Mouse (Mus musculus) heart, postnatal 36 days (tissue): ENCODE measurements at regions not wholly inside any gene's neighbourhood (a gene's known extent, or its start where the extent isn't known, plus 50 kb on each side); places are given as distances from the start of the nearest gene placed in this dataset.

Experiments used
- DNase-seq, 2 experiments: peaks; one replicate each; pipeline ENCODE4 v3.0.0; 2021 to 2022
- intact Hi-C: fragments of 180-260 bp; cut with DNase I; formaldehyde crosslinking; loops from one replicate; pipeline ENCODE4 v1.15.1; 2025

DNA sequence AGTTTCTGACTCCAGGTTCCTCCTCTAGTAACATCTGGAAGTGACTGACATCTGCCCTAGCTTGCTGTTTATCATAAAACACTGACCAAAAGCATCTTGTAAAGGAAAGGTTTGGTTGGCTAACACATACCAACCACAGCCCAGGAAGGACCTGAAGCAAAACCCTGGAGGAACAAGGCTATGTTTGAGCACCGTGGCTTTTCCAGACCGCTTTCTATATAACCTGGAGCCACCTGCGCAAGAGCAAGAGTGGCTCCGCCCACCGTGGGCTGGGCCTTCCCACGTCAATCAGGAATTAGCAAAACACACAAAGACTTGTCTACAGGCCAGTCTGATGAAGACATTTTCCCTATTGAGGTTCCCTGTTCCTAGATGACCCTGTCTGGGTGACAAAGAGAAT, 177.5 kb upstream of the Dapk1 start:
- DNase-seq = no peak
- intact Hi-C loops = no loop called here

DNA sequence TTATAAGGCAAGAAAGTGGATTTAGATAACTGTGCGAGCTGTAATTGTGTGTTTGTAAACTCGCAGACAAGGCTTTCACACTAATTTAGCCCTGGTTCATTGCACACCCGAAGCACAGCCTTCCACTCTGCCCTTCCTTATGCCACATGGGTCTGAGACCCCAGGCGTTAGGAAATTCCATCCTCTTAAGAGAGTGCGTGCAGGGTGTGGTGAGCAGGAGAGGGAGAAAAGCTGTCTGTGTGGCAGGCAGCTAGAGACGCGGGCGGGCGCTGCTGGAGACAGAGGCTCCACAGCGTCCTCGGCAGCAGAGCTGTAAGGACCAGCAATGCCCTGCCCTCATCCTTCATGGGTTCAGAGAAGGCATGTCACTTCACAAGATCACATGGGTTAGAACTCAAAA, 176.6 kb upstream of the Dapk1 start:
- no peak for DNase-seq
- intact Hi-C loops = no loop called here

DNA sequence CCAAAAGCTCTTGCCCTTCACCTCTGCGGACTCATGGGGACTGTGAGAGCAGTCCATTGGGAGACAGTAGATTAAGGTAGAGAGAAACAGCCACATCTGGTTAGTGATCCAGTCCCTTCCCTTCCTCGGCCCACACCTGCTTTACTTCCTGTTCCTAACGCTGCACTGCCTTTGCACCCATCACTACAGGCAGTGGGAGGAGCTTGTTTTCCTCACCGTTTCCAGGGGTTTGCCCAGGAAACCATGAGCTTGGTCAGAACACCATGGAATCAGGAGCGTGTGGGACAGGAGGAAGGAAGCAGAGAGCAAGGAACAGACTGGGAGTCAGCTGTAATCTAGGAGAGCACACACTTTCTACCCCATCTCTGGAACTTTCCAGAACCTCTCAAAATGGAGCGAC, 176.2 kb upstream of the Dapk1 start:
- intact Hi-C loops = no loop called here
- no peak for DNase-seq

DNA sequence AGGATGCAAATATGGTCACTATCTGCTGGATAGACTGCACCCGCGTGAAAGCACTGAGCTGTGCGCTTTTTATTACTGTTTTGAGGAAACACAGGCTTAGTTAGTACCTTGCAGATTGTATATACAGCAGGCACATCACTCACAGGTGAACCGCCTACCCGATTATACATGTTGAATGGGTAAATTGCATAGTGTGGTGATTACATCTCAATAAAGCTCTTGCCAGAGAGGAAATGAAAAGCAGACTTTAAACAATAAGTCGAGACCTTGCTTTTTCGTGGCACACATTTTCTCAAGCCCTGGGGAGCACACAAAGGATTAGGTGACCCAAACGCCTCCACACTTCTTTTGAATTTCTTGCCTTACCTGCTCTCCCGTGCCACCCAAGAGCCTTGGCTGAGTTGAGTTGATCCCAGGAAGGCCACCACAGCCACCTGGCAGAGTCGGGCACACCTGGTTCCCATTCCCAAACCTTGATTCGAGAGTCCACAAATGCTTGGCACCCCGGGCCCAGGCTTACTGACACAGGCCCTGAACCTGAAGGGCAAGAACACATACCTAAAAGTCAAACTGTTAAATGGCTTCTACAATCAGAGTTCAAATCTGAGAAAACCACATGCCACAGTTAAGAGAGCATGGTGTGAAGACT, 175.4 kb upstream of the Dapk1 start:
- DNase-seq = no peak
- intact Hi-C loops = no loop called here

DNA sequence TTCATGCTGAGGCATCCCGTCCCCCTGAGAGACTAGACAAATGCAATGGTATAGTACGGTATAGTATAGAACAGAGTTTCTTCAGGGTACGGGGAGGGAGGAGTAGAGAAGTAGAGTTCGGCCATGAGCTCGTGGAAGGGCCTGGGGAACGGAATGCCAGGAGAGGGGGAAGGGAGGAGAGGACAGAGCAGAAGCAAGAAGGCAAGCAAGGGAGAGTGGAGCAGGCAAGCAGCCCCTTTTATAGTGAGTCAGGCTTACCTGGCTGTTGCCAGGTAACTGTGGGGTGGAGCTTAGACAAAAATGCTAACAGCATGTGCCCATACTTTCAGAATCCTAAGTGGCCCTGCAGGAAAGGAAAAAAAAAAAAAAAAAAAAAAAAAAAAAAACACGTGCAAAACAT, 174.7 kb upstream of the Dapk1 start:
- intact Hi-C loops = no loop called here
- no peak for DNase-seq

DNA sequence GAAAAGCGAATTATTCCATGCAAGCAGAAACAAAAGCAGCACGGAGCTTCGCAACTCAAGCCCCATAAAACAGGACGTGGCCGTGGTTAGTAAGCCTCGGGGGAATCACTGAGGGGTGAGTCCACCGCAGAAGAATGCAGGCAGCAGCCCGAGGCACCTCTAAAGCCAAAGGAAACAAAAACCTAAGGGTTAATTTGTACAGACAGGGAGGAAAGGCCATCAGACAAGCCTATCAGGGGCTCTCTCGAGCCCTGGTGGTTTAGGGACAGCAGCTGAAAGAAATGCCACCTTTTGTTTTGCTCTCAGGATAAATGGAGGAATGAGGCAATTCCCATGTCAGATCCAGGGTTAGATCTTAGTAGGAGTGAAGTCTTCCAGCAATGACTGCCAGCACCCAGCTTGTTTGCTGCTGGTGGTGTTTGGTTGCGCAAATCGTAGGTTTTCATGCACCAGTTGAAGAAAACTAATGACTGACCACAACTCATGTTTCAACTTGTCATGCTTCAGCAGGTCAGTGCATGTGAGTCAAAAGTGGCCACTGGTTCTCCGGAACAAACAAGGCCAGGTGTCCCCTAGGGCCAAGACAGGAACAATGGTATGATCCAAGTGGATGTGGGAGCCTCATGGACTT, 173.9 kb upstream of the Dapk1 start:
- intact Hi-C loops = no loop called here
- peak; percentile 29 to 60 for DNase-seq

DNA sequence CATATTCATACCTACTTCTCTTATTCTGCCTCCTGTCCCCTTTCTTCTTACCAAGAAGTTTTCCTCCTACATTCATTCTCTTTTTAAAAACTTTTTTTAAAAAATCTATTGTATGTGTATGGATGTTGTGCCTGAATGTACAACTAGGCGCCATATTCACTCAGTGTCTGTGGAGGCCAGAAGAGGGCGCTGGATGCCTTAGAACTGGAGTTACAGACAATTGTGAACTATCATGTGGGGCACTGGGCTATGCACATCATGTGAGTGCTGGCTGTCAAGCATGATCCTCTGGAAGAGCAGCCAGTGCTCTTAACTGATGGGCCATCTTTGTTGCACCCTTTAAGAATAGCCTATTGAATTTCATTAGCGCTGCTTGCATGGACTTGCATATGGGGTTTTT, 172.6 kb upstream of the Dapk1 start:
- no peak for DNase-seq
- intact Hi-C loops = no loop called here

DNA sequence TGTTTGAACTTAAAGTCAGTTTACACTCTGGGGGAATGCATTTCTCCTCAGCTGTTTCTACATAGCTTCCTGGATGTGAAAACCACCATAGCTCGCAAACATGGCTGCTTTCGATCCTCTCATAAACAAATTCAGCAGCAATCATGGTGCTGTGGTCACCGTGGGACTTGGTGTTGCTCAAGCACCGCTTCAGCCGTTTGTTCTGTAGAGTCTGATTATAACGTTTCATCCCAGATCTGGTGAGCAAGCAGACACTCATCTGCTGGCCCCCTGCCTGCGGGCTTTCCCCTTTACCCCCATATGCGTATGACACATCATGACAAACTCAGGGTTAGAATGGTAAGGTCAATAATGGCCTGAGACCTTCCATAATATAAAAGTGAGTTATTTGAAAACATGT, 170.3 kb upstream of the Dapk1 start:
- intact Hi-C loops = no loop called here
- no peak for DNase-seq

DNA sequence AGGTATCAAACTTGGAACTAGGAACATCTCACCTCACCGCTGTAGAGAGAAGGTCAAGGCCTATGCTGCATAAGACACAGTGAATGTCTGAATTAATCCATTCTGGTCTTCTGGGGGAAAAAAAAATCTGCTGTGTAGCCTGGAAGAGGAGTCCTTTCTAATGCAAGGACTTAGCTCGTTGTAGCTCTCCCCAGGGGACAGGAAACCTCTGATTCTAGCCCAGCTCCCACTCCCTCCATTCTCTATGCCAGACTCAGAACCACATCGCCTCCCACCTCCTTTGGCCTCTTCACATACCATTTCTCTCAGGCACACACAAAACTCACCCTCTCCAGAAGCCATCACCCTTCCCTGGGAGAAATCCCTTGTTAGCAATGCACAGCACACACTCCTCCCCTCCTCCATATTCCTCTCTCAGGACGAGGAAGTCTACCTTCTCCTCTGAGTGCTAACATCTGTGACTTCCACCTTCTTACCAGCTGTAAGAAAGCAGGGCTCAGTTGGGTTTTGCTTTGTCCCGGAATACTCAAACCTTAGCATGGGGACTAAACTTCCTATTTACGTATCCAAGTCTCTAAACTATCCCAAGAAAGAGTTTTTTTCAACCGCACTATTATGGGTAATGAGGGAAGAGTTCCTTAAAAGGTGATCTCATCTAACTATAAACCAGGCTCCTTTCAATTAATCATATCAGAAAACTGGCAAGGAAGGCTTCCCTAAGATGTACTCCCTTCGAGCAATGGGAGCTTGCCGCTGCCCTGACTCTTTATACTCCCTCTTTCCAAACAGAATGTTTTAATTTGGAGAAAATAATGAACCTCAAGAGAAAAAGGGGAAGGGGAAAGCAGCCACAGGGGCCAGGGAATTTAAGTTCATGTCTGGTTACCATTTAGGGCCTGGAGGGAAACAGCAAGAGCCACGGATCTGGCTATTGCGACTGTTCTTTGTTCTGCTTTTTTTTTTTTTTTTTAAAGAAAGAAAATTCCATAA, 167.2 kb upstream of the Dapk1 start:
- no peak for DNase-seq
- intact Hi-C loops = no loop called here

DNA sequence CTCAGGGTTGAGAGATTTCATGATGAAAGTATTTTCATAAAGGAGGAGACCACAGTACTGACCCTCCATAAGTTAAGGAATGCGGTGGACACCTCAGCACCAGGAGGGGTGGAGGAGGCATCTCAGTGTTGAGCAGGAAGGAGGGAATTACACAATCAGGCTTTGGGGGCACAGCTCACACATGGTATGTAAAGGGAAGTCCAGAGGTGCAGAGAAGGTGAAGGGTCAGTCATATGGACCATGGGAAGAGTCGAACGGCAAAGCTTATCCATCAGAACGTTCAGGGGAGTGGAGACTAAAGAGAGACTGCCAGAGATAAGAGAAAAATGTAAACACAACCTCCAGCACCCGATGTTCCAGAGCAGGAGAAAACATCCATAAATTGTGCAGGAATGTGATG, 166.4 kb upstream of the Dapk1 start:
- intact Hi-C loops = no loop called here
- DNase-seq = no peak

DNA sequence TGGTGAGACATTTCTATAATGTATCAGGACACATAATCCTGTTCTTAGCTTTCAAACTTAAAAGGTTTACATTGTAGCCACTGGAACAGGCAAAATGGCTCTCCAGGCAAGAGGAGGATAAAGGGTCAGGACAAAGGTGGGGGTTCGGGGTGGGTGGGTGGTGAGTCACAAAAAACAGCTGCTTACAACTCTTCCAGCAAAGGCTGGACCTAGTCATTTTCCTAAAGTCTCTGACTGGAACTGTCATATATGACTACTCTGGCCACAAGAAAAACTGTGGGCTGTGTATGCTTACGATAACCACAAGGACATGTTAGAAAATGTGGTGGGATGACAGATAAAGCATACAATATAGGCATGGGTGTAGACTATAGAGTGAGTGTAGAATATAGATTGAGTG, 163.6 kb upstream of the Dapk1 start:
- no peak for DNase-seq
- intact Hi-C loops = no loop called here

DNA sequence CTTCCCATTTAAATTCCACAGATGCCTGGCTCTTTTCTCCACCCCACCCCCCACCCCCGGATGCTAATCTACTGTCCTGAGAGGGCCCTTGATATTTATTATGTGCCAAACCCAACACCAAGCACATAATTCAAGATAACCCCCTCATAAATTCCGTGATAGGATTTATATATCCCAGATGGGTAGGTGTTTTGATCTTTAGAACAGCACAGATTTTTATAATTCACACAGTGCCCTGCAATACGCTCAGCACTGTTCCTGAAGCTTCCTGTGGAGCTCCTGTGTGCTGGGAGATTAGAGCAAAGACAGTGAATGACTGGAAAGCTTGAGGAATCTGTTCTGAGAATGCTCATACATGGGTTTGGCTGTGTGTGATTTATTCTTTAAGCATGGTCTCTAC, 161.2 kb upstream of the Dapk1 start:
- no peak for DNase-seq
- intact Hi-C loops = no loop called here

DNA sequence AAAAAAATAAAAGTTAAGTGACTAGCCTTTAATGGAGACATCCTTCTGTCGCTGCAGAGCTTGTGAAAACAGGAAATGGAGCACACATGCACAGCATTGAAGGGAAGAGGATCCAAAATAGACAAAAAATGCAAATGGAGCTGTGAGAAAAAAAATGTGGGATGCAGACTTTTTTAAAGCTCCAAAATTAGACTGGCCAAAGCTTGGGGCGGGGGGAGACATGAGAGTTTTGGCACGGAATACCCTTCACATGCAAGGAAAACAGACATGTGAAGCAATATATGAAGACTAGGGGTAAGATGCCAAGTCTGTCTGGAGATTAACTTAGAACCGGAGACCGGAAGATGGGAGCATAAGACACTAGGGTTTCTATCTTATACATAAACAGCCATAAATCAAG, 156.6 kb upstream of the Dapk1 start:
- intact Hi-C loops = no loop called here
- DNase-seq = no peak

DNA sequence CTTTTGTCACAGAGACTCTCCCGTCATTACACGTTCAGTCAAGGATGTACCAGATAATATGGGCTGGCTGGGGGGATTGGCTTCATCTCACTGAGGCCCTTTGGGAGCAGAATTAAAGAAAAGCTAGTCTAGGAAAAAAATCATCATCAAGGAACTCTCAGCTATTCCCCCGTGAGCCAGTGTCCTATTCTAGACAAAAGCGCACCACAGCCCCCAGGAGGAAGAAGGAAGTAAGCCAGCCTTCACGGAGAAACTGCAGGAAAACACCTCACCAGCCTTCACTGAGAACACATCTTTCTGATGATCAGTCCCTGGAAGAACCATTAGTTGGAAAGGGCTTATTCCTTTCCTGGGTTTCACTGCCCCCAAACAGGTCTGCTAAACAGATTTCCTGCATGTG, 154.8 kb upstream of the Dapk1 start:
- no peak for DNase-seq
- intact Hi-C loops = no loop called here

DNA sequence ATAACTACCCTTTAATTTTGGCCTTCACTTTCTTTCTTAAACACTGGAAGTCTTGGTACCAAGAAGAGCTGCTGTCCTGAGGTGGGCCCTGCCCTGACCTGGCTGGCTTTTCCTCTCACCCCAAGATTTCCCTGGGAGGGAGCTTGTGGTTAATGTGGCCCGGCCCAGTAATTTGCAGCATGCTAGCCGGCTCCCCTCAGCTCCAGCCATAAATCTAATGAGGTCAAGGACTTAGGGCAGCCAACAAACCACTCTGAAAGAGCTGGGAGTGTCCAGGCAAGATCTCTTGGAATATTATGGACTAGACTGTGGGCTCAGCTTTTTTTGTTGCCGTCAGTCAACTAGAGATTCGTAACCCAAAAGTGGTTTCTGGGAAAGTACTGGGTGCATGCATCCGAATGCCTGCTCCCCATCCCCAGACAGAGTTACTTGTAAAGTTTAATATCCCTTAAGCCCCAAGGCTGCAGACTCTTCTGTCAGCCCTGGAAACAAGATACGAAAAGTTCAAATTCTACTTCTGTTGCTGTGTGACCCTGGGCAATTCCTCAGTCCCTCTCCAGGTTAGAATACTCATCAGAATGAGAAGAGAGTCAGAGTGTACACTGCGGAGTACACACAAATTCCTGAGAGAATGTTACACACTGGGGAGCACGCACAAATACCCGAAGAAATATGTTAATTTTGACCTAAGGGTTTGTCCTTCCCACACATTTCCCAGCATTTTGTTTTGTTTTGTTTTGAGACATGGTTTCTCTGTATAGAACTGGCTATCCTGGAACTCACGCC, 150.8 kb upstream of the Dapk1 start:
- intact Hi-C loops = loop anchor here (5.0 kb wide), 1 partner anchor 274 kb away; the partner anchor contains the start of gene Gas1
- no peak for DNase-seq

DNA sequence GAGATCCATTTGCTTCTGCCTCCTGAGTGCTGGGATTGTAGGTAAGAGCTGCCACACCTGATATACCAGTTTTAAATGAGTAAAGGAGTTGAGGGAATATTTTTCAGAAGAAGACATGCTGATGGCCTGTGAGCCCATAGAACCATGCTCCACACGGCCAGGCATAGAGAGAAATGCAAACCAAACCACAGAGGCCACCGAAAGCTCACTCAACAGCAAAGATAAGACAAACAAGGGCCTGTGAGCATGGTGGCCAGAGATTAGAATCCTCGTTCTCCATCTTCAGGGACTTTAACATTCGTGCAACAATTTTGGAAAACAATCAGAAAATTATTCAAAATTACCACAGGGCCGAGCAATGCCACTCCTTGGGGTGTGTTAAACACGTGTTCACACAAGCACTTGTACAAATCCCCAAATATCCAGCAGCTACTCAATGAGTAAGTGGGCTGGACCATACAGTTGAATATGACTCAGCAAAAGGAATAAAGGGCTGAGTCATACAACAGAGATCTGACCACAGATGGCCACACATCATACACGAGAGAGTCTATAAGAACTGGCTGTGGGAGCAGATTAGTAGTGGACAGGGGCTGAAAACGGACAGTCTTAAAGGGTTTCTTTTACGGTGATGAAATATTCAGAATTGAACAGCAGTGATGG, 147.8 kb upstream of the Dapk1 start:
- no peak for DNase-seq
- intact Hi-C loops = loop anchor here (5.0 kb wide), 1 partner anchor 277 kb away; the partner anchor contains the start of gene Gas1

DNA sequence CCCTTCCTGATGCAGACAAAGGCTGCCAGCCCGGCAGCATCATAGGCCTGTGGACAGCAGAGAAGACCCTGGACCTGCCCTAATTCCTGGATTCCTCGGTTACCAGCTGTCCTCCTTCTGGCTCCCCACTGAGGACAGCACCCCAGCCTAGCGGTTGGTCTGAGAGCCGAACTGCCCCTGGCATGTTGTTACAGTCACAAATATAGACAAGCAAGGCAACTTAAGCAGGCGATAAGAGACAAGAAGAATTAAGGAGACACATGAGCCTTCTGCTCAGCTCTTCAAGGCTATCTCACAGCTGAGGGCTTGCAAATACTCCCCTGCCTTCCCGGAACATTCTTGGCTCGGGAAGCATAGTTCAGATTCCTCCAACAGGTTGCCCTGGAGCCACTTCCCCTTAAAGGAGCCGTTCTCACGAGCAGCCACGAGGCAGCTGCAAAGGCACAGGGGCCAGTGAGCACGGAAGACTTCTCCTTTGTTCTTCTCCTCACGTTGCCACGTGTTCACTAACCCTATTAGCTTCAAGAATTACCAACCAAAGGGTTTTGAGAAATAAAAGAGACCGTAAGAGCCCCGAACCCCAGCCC, 146.6 kb upstream of the Dapk1 start:
- intact Hi-C loops = no loop called here
- peak; percentile 24 to 41 for DNase-seq

DNA sequence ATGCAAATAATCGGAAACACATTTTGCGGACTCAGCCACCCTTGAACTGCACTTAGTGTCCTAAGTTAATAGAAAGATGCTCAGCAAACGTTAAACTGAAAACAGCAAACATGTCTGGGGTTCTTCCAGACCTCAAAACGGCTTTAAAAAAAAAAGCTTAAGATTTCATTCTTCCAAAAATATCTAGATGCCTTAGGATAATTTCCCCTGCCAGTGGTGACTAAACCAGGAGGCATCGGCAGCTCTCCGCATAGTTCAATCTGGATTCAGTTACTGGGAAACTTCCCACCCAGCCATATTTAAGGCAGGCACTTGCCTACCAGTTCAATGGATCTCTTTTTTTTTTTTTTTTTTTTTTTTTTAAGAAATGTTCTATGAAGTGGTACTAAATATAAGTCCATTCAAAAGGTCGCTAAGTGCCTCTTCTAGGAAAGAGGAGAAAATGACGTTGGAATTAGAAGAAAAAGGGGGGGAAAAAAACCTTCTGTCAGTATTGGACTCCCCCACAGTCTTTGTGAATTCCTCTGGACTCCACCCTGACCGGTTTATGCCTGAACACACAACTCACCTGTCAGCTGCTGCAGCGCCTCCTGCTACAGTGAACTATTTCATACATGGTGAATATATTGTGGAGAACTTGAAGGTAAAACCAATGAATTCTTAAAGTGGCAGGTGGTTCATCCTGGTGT, 145.7 kb upstream of the Dapk1 start:
- intact Hi-C loops = no loop called here

DNA sequence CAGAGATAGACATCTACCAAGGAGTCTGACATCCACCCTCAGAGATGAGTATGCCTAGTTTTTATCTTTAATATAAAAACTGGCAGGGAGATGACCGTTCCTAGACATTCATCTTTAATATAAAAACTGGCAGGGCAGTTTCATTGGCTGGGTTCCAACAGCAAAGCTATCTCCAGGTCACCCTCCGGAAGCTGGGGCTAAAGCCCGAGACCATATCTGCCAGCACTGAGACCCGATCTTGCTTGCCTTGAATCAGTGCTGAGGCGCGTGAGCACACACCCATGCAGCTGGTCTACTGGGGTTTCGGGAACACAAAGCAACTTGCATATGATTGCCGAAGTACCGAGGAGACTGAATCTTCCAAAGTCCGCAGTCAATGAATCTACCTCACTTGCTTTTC, 144.5 kb upstream of the Dapk1 start:
- no peak for DNase-seq
- intact Hi-C loops = no loop called here

More for the DNA sequence above, 145.7 kb upstream of the Dapk1 start:
- no peak for DNase-seq
